Mouse (Mus musculus): ENCODE measurements at regions not wholly inside any gene's neighbourhood (a gene's known extent, or its start where the extent isn't known, plus 50 kb on each side); places are given as distances from the start of the nearest gene placed in this dataset.

GRCm38 (mm10) chr15:85676156-85676555, 58.6 kb upstream of the Ppara start:
- Histone ChIP-seq H3K9ac (replicated peaks; ENCODE audit: low read depth, low read length) (peak overlapping the region; percentile 26; the same call in 1 of the 2 replicates), H3K27ac (ENCODE audit: low read depth, low read length) (peak overlapping the region; percentile 40; the same call in 1 of the 2 replicates)

GRCm38 (mm10) chr15:85676871-85677270, 57.9 kb upstream of the Ppara start:
- Histone ChIP-seq H3K27ac (ENCODE audit: low read depth, low read length) (0 out of 2 replicates have a peak overlapping the region, but pooled peaks have one; percentile 40), H3K36me3 (ENCODE audit: control insufficient read depth, insufficient read depth, low read length) (0 out of 2 replicates have a peak, but pooled peaks cover 5% of the 10 kb centered on the region), H3K4me2 (ENCODE audit: low read depth, low read length) (peak overlapping the region; percentile 87), H3K4me1 (ENCODE audit: control insufficient read depth, insufficient read depth, low read length) (peaks cover 54% of the 10 kb centered on the region), H3K9me3 (ENCODE audit: control insufficient read depth, low read length) (no peaks in the 10 kb centered on the region), H3K9ac (replicated peaks; ENCODE audit: low read depth, low read length) (peak overlapping the region; percentile 37; the same call in 1 of the 2 replicates), H3K4me3 (ENCODE audit: low read depth, low read length) (peak overlapping the region; percentile 98), H3K27me3 (ENCODE audit: control insufficient read depth, insufficient read depth, low read length) (no peaks in the 10 kb centered on the region)
- no peak for ATAC-seq (ENCODE audit: low read depth)
- WGBS, result 61% methylated on average over 10 of the region's 10 CpGs

More at GRCm38 (mm10) chr15:85676156-85676555, 58.6 kb upstream of the Ppara start:
- 68% methylated on average over 3 of the region's 3 CpGs for WGBS
- H3K9me3 ChIP-seq (ENCODE audit: control insufficient read depth, low read length), result no peaks in the 10 kb centered on the region
- no peaks in the 10 kb centered on the region; the same call in 1 of the 2 replicates for H3K27me3 ChIP-seq (ENCODE audit: control insufficient read depth, insufficient read depth, low read length)
- no peak for ATAC-seq (ENCODE audit: low read depth)
- peak overlapping the region; percentile 98 for H3K4me3 ChIP-seq (ENCODE audit: low read depth, low read length)
- H3K36me3 ChIP-seq (ENCODE audit: control insufficient read depth, insufficient read depth, low read length), result 0 out of 2 replicates have a peak, but pooled peaks cover 5% of the 10 kb centered on the region
- peak overlapping the region; percentile 87 for H3K4me2 ChIP-seq (ENCODE audit: low read depth, low read length)
- H3K4me1 ChIP-seq (ENCODE audit: control insufficient read depth, insufficient read depth, low read length), result peaks cover 52% of the 10 kb centered on the region

DNA sequence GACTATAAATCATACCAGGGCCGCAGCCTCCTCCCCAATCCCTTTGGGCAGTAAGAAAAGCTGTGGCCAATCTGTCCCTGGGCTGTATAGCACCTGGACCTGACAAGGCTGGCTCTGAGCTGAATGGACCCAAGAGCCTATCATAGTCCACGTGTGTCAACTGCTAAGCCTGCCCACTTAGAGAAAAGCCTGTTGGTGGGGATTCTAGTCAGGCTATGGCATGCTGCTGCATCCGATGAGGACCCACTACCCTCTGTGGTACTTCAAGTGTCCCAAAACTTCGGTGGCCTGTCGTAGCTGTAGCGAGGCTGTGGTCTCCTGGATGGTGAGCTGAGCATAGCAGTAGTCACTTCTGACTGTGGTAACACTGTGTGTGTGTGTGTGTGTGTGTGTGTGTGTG, 57.4 kb upstream of the Ppara start:
- ATAC-seq (ENCODE audit: low read depth), result peak; percentile 9; the same call in 1 of the 2 replicates
- no peaks in the 10 kb centered on the region for H3K9me3 ChIP-seq (ENCODE audit: control insufficient read depth, low read length)
- H3K4me1 ChIP-seq (ENCODE audit: control insufficient read depth, insufficient read depth, low read length), result peaks cover 59% of the 10 kb centered on the region
- H3K4me2 ChIP-seq (ENCODE audit: low read depth, low read length), result peak overlapping the region; percentile 87
- H3K27me3 ChIP-seq (ENCODE audit: control insufficient read depth, insufficient read depth, low read length), result no peaks in the 10 kb centered on the region
- 54% methylated on average over 6 of the region's 6 CpGs for WGBS
- 0 out of 2 replicates have a peak, but pooled peaks cover 5% of the 10 kb centered on the region for H3K36me3 ChIP-seq (ENCODE audit: control insufficient read depth, insufficient read depth, low read length)
- peak overlapping the region; percentile 37 for H3K9ac ChIP-seq (replicated peaks; ENCODE audit: low read depth, low read length)
- peak overlapping the region; percentile 98 for H3K4me3 ChIP-seq (ENCODE audit: low read depth, low read length)
- peak overlapping the region; percentile 90 for H3K27ac ChIP-seq (ENCODE audit: low read depth, low read length)

GRCm38 (mm10) chr15:85677855-85678254, 56.9 kb upstream of the Ppara start:
- WGBS, result 44% methylated on average over 10 of the region's 10 CpGs

GRCm38 (mm10) chr15:85678351-85678895, 56.4 kb upstream of the Ppara start:
- ATAC-seq (ENCODE audit: low read depth), result no peak
- H3K9me3 ChIP-seq (ENCODE audit: control insufficient read depth, low read length), result no peaks in the 10 kb centered on the region
- peaks cover 64% of the 10 kb centered on the region for H3K4me1 ChIP-seq (ENCODE audit: control insufficient read depth, insufficient read depth, low read length)
- H3K27me3 ChIP-seq (ENCODE audit: control insufficient read depth, insufficient read depth, low read length), result no peaks in the 10 kb centered on the region
- 68% methylated on average over 15 of the region's 15 CpGs for WGBS
- peak overlapping the region; percentile 87 for H3K4me2 ChIP-seq (ENCODE audit: low read depth, low read length)
- H3K36me3 ChIP-seq (ENCODE audit: control insufficient read depth, insufficient read depth, low read length), result 0 out of 2 replicates have a peak, but pooled peaks cover 6% of the 10 kb centered on the region
- peak overlapping the region; percentile 68 for H3K9ac ChIP-seq (replicated peaks; ENCODE audit: low read depth, low read length)
- peak overlapping the region; percentile 90 for H3K27ac ChIP-seq (ENCODE audit: low read depth, low read length)
- H3K4me3 ChIP-seq (ENCODE audit: low read depth, low read length), result peak overlapping the region; percentile 98

More at GRCm38 (mm10) chr15:85677855-85678254, 56.9 kb upstream of the Ppara start:
- no peaks in the 10 kb centered on the region for H3K27me3 ChIP-seq (ENCODE audit: control insufficient read depth, insufficient read depth, low read length)
- ATAC-seq (ENCODE audit: low read depth), result peak; percentile 64
- H3K9ac ChIP-seq (replicated peaks; ENCODE audit: low read depth, low read length), result peak overlapping the region; percentile 68
- peaks cover 61% of the 10 kb centered on the region for H3K4me1 ChIP-seq (ENCODE audit: control insufficient read depth, insufficient read depth, low read length)
- peak overlapping the region; percentile 87 for H3K4me2 ChIP-seq (ENCODE audit: low read depth, low read length)
- H3K9me3 ChIP-seq (ENCODE audit: control insufficient read depth, low read length), result no peaks in the 10 kb centered on the region
- peak overlapping the region; percentile 90 for H3K27ac ChIP-seq (ENCODE audit: low read depth, low read length)
- H3K4me3 ChIP-seq (ENCODE audit: low read depth, low read length), result peak overlapping the region; percentile 98
- 0 out of 2 replicates have a peak, but pooled peaks cover 5% of the 10 kb centered on the region for H3K36me3 ChIP-seq (ENCODE audit: control insufficient read depth, insufficient read depth, low read length)

GRCm38 (mm10) chr15:85678981-85679708, 55.6 kb upstream of the Ppara start:
- Histone ChIP-seq H3K9me3 (ENCODE audit: control insufficient read depth, low read length) (no peaks in the 10 kb centered on the region), H3K27ac (ENCODE audit: low read depth, low read length) (peak overlapping the region; percentile 90), H3K9ac (replicated peaks; ENCODE audit: low read depth, low read length) (peak overlapping the region; percentile 68), H3K4me3 (ENCODE audit: low read depth, low read length) (peak overlapping the region; percentile 98), H3K27me3 (ENCODE audit: control insufficient read depth, insufficient read depth, low read length) (no peaks in the 10 kb centered on the region), H3K36me3 (ENCODE audit: control insufficient read depth, insufficient read depth, low read length) (peaks cover 14% of the 10 kb centered on the region), H3K4me2 (ENCODE audit: low read depth, low read length) (peak overlapping the region; percentile 87), H3K4me1 (ENCODE audit: control insufficient read depth, insufficient read depth, low read length) (peaks cover 60% of the 10 kb centered on the region)
- ATAC-seq (ENCODE audit: low read depth), result peak; percentile 69
- 44% methylated on average over 24 of the region's 24 CpGs for WGBS

DNA sequence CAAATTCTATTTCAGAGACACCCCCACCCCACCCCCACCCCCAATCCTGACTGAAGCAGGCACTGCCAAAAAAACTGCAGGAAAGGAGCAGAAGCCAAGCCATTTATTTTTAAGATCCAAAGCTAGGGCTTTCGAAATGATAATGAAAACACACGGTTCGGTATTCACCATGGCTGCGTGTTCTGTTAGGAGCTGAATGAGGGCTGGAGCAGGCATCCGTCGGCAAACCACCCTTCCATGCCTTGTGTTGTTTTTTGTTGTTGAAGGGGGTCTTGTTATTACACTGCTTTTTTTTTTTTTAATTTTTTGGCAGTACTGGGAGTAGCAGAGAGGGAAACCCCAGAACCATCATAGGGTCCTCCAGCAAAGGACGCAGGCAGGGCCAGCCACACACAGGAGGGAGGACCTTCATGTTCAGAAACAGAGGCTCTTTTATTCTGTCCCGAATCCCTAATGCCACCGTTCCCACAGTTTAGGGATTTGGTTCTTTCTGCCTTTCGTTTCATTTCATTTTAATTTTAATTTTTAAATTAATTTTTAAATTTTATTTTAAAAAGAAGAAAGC, 54.8 kb upstream of the Ppara start:
- WGBS, result 40% methylated on average over 10 of the region's 10 CpGs
- Histone ChIP-seq H3K4me1 (ENCODE audit: control insufficient read depth, insufficient read depth, low read length) (peaks cover 60% of the 10 kb centered on the region), H3K36me3 (ENCODE audit: control insufficient read depth, insufficient read depth, low read length) (peaks cover 22% of the 10 kb centered on the region)

GRCm38 (mm10) chr15:85680460-85681224, 54.1 kb upstream of the Ppara start:
- 14% methylated on average over 13 of the region's 13 CpGs for WGBS
- peak overlapping the region; percentile 98 for H3K4me3 ChIP-seq (ENCODE audit: low read depth, low read length)
- peak overlapping the region; percentile 68 for H3K9ac ChIP-seq (replicated peaks; ENCODE audit: low read depth, low read length)
- H3K36me3 ChIP-seq (ENCODE audit: control insufficient read depth, insufficient read depth, low read length), result peaks cover 23% of the 10 kb centered on the region
- peak overlapping the region; percentile 87 for H3K4me2 ChIP-seq (ENCODE audit: low read depth, low read length)
- no peaks in the 10 kb centered on the region for H3K9me3 ChIP-seq (ENCODE audit: control insufficient read depth, low read length)
- peak overlapping the region; percentile 90 for H3K27ac ChIP-seq (ENCODE audit: low read depth, low read length)
- H3K27me3 ChIP-seq (ENCODE audit: control insufficient read depth, insufficient read depth, low read length), result no peaks in the 10 kb centered on the region
- H3K4me1 ChIP-seq (ENCODE audit: control insufficient read depth, insufficient read depth, low read length), result peaks cover 59% of the 10 kb centered on the region
- no peak for ATAC-seq (ENCODE audit: low read depth)

More for the DNA sequence above, 54.8 kb upstream of the Ppara start:
- Histone ChIP-seq H3K4me3 (ENCODE audit: low read depth, low read length) (peak overlapping the region; percentile 98), H3K9me3 (ENCODE audit: control insufficient read depth, low read length) (no peaks in the 10 kb centered on the region), H3K27me3 (ENCODE audit: control insufficient read depth, insufficient read depth, low read length) (no peaks in the 10 kb centered on the region), H3K4me2 (ENCODE audit: low read depth, low read length) (peak overlapping the region; percentile 87), H3K9ac (replicated peaks; ENCODE audit: low read depth, low read length) (peak overlapping the region; percentile 68), H3K27ac (ENCODE audit: low read depth, low read length) (peak overlapping the region; percentile 90)
- no peak for ATAC-seq (ENCODE audit: low read depth)
